Mouse (Mus musculus) gastrocnemius, adult 2 months (tissue): ENCODE results near the gene Fyn. TPM values are rescaled to one million over a fixed set of nuclear protein-coding genes. Genes with fewer than 3 reads are reported as not detected.
A peak's percentile ranks its signal among the peaks of the same experiment; 100 is the strongest.

Source experiments
- DNase-seq: peaks from one replicate; pipeline ENCODE4 v3.0.0; 2022
- H3K27ac ChIP-seq: fragments of 200-600 bp; 2 replicates; pipeline ENCODE4 v1.8.1; 2022; ENCODE audit warnings: mild to moderate bottlenecking
- H3K4me3 ChIP-seq: fragments of 200-600 bp; 2 replicates; pipeline ENCODE4 v1.8.1; 2022; ENCODE audit warnings: mild to moderate bottlenecking, moderate library complexity
- CTCF ChIP-seq: fragments of 200-600 bp; IDR thresholded peaks from 2 replicates; pipeline ENCODE4 v1.8.1; 2022; ENCODE audit warnings: antibody characterized with exemption, mild to moderate bottlenecking, moderate library complexity
- intact Hi-C: fragments of 180-260 bp; cut with DNase I; formaldehyde crosslinking; loops from one replicate; pipeline ENCODE4 v1.15.1; 2025
- total RNA-seq, 2 experiments: library from RNA; stranded (reverse); gene quantifications; 2 replicates each; pipeline ENCODE4 v1.2.3; 2021

Fyn gene
- total RNA-seq, 2 experiments from 2014 or later, result 7.3 to 12.0 TPM

DNA sequence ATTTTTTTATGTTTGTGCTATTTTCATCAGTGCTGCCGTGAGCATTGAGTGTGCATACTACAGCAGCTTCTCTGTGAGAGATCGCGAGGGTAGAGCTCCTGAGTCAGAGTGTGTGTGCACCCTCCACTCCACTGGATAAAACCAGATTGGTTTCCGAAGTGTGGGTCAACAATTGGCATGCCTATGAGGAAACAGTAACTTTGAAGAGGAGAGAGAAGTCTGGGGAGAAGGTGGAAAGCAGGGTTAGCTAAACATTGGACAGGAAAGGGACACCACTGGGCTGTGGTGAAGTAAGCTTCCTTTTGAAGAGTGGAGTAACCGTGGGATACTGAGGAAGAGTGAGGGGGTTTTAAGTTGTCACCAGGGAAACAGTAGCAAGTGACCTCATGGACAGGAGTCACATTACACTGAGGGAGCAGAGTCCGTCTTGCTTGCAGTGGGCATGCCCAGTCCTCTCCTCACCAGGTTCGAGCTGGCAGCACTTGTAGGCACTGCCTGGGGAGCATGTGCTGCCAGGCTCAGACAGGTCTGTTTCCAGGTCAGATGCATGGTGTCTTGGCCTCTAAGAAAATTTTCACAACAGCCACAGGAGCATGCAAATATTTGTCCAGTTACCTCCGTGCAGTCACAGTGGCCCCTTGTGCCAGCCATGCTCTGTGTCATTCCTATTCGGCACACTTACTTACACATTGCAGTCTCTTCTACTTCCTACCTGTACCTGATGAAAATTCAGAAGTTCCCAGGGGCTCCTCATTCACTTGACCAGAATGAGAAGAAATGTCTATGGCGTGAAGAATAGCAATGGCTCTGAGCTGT, 37.5 kb downstream of the Fyn start:
- Histone ChIP-seq H3K27ac (peak overlapping the region; percentile 77), H3K4me3 (peak overlapping the region; percentile 52)
- peak; percentile 51 for DNase-seq
- intact Hi-C loops, result no loop called here
- TF ChIP-seq CTCF, result no peak

DNA sequence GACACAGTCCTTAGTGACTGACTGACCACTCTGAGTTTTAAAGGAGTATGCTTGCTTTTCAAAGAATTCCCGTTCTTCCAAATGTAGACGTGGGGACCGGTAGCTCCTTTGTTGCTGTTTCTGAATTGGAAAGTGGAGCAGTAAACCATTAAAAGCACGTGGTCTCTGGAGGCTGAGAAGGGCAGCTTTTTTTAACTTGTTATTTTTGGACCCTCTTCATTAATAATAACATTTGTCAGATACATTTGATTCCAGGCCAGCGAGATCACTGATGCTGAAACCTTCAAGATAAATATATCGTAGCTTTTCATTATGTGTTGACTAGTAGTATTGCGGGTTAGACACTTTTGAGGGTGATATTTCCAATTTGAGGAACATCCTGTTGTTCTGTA, 38.1 kb downstream of the Fyn start:
- peak overlapping the region; percentile 52 for H3K4me3 ChIP-seq
- intact Hi-C loops, result no loop called here
- no peak for DNase-seq
- peak overlapping the region; percentile 77 for H3K27ac ChIP-seq
- TF ChIP-seq CTCF, result no peak

DNA sequence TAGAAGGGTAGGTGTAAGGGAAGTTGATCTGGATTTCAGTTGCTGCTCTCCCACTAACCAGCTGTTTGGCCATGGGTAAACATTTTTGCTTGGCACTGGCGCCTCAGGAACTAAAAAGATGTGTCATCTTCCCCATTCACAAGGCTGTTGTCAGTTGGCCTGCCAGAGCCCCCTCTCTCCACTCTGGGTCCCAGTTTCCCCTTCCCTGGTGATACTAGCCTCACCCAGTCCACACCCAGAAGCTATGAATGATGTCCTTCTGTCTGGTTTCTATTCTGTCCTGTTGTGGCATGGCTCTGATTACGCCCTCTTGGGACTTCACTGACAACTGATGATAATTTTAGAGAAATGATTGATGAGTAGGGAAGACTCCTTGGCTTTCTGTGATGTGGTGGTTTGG, 38.9 kb downstream of the Fyn start:
- no peak overlapping the region for H3K4me3 ChIP-seq
- no peak for TF ChIP-seq CTCF
- peak overlapping the region; percentile 77 for H3K27ac ChIP-seq
- intact Hi-C loops, result no loop called here
- no peak for DNase-seq

DNA sequence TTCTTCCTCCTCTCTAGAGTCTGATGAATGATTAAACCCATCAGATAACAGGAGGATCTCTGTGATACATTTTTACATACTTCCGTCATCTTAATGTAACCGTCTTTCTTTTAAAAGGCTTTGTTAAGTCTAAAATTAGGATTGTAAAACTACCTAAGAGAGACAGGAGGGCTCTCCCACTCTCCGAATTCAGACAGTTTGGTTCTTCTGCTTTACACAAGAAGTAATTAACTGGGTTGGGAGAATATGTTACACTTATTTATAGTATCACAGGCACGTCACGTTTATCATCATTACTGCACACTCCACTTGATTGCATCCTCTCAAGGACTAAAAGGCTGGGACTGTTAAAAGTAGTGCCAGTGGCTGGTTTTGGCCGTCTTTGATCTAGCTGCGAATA, 40.9 kb downstream of the Fyn start:
- DNase-seq, result no peak
- no peak overlapping the region for H3K27ac ChIP-seq
- no peak for TF ChIP-seq CTCF
- no peak overlapping the region for H3K4me3 ChIP-seq
- intact Hi-C loops, result no loop called here

DNA sequence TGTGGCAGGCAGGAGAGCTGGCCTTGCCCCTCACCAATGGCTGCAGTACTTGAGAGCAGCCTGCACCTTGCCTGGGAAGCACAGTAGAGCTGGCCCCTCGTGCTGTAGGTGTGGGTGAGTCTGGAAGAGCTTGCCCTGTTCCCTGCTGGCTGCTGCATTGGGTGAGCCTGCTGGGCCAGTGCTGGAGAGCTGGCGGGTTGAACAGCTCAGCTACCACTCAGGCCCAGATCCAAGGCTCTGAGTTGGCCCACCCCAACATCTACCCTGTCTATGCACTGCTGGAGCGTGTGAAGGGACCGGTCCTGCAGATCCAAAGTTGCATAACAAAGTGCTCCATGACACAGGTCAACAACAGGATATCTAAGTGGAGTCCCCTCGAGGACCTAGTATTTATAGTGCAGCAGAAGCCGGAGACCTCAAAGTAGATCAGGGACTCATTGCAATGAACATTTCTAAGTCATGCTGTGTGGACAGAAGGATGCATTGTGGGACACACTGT, 41.5 kb downstream of the Fyn start:
- intact Hi-C loops, result no loop called here
- Histone ChIP-seq H3K27ac (no peak overlapping the region), H3K4me3 (no peak overlapping the region)
- no peak for TF ChIP-seq CTCF
- no peak for DNase-seq

- no peak overlapping the region for H3K27ac ChIP-seq
- no peak for TF ChIP-seq CTCF
- no peak for DNase-seq
- H3K4me3 ChIP-seq, result no peak overlapping the region
- intact Hi-C loops, result no loop called here
Measured at GRCm38 (mm10) chr10:39411857-39412559, 43.4 kb downstream of the Fyn start.

DNA sequence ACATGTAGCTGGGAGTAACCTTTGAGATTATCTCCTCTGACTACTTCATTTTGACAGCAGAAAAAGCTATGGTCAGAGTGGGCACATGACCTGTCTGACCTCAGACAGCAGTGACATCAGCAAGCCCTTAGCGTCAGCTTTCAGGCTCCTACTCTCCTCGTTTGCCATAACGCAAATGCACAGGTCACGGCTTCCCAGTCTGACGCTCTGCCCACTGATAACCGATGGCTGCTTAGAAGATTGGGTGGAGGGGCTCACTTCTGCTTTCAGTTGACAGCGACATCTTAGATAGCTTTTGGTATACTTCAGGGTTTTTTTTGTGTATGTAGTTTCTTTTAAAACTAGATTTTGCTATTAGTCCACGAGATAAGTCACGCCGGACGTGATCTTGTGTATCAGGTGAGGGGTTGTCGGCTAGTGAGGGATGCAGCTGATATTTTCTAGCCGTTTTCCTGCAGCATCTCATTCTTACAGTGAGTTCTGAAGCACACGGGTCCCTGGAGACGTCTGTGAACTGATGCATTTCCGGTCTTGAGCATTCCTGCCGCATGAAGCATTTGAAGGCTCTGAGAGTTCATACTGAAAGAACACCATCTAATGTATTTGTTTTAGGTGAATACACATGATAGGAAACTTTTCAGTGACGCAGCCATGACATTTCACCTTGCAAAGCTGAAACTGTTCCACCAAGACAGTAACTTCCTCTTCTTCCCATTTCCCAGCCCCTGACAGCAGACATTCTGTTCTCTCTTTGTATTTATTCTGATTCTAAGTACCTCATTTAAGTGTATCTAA, 44.4 kb downstream of the Fyn start:
- intact Hi-C loops, result no loop called here
- Histone ChIP-seq H3K4me3 (no peak overlapping the region), H3K27ac (peak overlapping the region; percentile 1; the same call in 1 of the 2 replicates)
- no peak for TF ChIP-seq CTCF
- no peak for DNase-seq

DNA sequence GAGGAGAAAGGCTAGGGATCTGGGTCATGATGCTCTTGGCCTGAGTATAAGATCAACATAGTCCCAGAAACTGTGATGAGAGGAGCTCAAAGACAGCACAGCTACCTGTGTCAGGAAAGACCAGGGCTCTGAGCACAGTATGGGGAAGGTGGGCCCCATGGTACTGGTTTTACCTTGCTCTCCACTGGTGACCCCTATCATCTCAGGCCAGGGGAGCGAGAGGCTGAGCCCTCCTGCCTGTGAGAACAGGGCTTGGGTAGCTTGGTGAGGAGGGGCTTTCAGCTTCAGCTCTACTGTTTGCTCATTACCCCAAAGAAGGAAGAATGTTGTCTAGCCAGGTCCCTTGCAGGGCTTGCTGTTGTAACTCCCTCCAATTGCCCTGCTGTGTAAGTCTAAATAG, 45.4 kb downstream of the Fyn start:
- no peak overlapping the region for H3K4me3 ChIP-seq
- TF ChIP-seq CTCF, result no peak
- no peak overlapping the region for H3K27ac ChIP-seq
- intact Hi-C loops, result no loop called here
- DNase-seq, result no peak

DNA sequence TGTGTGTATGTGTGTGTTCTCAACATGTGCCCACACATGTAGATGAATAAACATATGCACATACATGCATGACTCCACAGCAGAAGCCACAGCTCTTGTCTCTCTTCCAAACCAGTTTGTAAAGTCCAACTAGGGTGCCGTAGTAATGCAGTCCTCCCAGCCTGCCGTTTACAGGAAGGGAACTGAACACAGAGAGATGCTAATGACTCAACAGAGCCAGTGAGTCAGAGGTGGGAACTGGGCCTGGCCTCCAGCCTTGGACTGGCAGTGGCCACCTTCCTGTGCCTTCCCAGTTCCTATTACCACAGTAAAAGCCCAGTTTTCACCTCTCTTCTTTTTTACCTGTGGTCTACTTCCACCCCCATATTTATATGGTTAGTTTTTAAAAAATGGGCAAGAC, 46.9 kb downstream of the Fyn start:
- Histone ChIP-seq H3K27ac (no peak overlapping the region), H3K4me3 (no peak overlapping the region)
- intact Hi-C loops, result no loop called here
- TF ChIP-seq CTCF, result no peak
- DNase-seq, result peak; percentile 63

- no peak for TF ChIP-seq CTCF
- intact Hi-C loops, result no loop called here
- DNase-seq, result no peak
- H3K27ac ChIP-seq, result peak overlapping the region; percentile 60
- H3K4me3 ChIP-seq, result no peak overlapping the region
Measured at GRCm38 (mm10) chr10:39417611-39418010, 49.0 kb downstream of the Fyn start.

DNA sequence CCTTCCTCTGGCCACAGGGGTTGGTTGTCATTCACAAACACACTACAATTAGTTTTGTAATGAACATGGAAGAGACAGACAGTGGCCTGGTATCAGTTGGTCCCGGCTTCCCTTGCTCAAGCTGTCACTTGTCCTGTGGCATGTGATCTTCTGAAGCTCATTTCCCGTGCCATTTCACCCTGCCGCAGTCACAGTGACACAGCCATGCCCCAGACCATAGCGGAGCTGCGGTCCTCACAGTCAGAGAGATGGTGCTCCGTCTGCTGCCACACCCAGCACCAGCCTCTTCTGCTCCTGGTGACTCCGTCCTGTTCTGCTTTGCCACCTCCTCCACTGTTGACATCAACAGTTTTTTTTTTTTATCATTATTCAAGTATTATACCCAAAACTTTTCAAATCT, 49.7 kb downstream of the Fyn start:
- intact Hi-C loops, result no loop called here

GRCm38 (mm10) chr10:39420842-39421617, 52.4 kb downstream of the Fyn start:
- H3K27ac ChIP-seq, result peak overlapping the region; percentile 69
- TF ChIP-seq CTCF, result no peak

More for the DNA sequence above, 49.7 kb downstream of the Fyn start:
- H3K4me3 ChIP-seq, result no peak overlapping the region
- no peak for TF ChIP-seq CTCF
- H3K27ac ChIP-seq, result peak overlapping the region; percentile 60
- DNase-seq, result no peak

More at GRCm38 (mm10) chr10:39420842-39421617, 52.4 kb downstream of the Fyn start:
- intact Hi-C loops, result no loop called here
- peak; percentile 62 for DNase-seq
- H3K4me3 ChIP-seq, result no peak overlapping the region
